Mouse (Mus musculus) CH12.LX (cell line): ENCODE data around the gene Gdpd1. TPM values are rescaled to one million over a fixed set of nuclear protein-coding genes. Genes with fewer than 3 reads are reported as not detected.
"Not testable (repeated sequence)": the region's sequence is repeated elsewhere in the genome, so short reads cannot be mapped to it uniquely, and the experiment has no call there.

ENCODE experiments used
- DNase-seq: peaks from one replicate; pipeline ENCODE4 v3.0.0-alpha.2; 2013; ENCODE audit errors: extremely low read depth
- H3K27ac ChIP-seq: 2 replicates; pipeline ENCODE4 v1.5.1; 2012; ENCODE audit warnings: low read depth, mild to moderate bottlenecking, control low read depth, moderate library complexity; ENCODE audit not compliant: insufficient read depth
- H3K27me3 ChIP-seq: replicated peaks from 2 replicates; pipeline ENCODE3; 2012; ENCODE audit warnings: inconsistent platforms
- H3K36me3 ChIP-seq, 2 experiments: replicated peaks in 1 of 2; 2 replicates each; pipeline versions ENCODE3 to v1.6.1; 2012; ENCODE audit warnings: inconsistent platforms in 1 of 2, low read length in 1 of 2, mild to moderate bottlenecking in 1 of 2, mixed read lengths in 1 of 2, moderate library complexity in 1 of 2; ENCODE audit not compliant: control insufficient read depth in 1 of 2, insufficient read depth in 1 of 2
- H3K4me1 ChIP-seq, 2 experiments: 2 replicates each; pipeline ENCODE4 v1.6.1; 2012; ENCODE audit warnings: inconsistent platforms in 1 of 2, moderate library complexity in 1 of 2; ENCODE audit not compliant: insufficient read depth in 2 of 2, control insufficient read depth in 1 of 2
- H3K4me2 ChIP-seq: 2 replicates; pipeline ENCODE4 v1.6.1; 2012; ENCODE audit warnings: low read depth, mild to moderate bottlenecking, control low read depth; ENCODE audit not compliant: poor library complexity, insufficient read depth, severe bottlenecking
- H3K4me3 ChIP-seq, 3 experiments: fragments of 150-350 bp in 1 of 3; sonication (generic) in 1 of 3; replicated peaks in 1 of 3; 2 replicates each; pipeline versions ENCODE3 to v1.5.1; 2011 to 2012; ENCODE audit warnings: low read depth in 2 of 3, low read length in 2 of 3, mild to moderate bottlenecking in 2 of 3, moderate library complexity in 2 of 3, control low read depth in 1 of 3, improper control_type of control experiment in 1 of 3, inconsistent platforms in 1 of 3, mixed read lengths in 1 of 3; ENCODE audit not compliant: poor library complexity in 1 of 3
- H3K79me2 ChIP-seq: replicated peaks from 2 replicates; pipeline ENCODE4 v1.6.1; 2012; ENCODE audit warnings: mild to moderate bottlenecking, moderate library complexity; ENCODE audit not compliant: control insufficient read depth, poor library complexity, insufficient read depth, severe bottlenecking; ENCODE audit errors: extremely low read depth
- H3K9ac ChIP-seq: 2 replicates; pipeline ENCODE4 v1.6.1; 2012; ENCODE audit warnings: low read depth, mild to moderate bottlenecking, control low read depth, moderate library complexity; ENCODE audit not compliant: insufficient read depth
- H3K9me3 ChIP-seq: replicated peaks from 2 replicates; pipeline ENCODE3; 2012; ENCODE audit warnings: low read length, inconsistent platforms, mixed read lengths
- BHLHE40 ChIP-seq: IDR thresholded peaks from 2 replicates; pipeline ENCODE4 v1.6.1; 2011; ENCODE audit warnings: mild to moderate bottlenecking, low read depth, low read length, improper control_type of control experiment
- CHD1 ChIP-seq: IDR thresholded peaks from 2 replicates; pipeline ENCODE4 v1.6.1; 2012; ENCODE audit warnings: low read depth, low read length, improper control_type of control experiment, inconsistent platforms
- CHD2 ChIP-seq: IDR thresholded peaks from 2 replicates; pipeline ENCODE4 v1.6.1; 2011; ENCODE audit warnings: low read length, improper control_type of control experiment
- E2F4 ChIP-seq: IDR thresholded peaks from 2 replicates; pipeline ENCODE4 v1.6.1; 2011; ENCODE audit warnings: low read depth, low read length, improper control_type of control experiment; ENCODE audit not compliant: insufficient replicate concordance
- ELF1 ChIP-seq: IDR thresholded peaks from 2 replicates; pipeline ENCODE4 v1.6.1; 2014; ENCODE audit warnings: low read depth, mild to moderate bottlenecking, inconsistent platforms, low read length, improper control_type of control experiment
- EP300 ChIP-seq: IDR thresholded peaks from 2 replicates; pipeline ENCODE4 v1.6.1; 2011; ENCODE audit warnings: low read length, improper control_type of control experiment
- ETS1 ChIP-seq: conservative IDR thresholded peaks from 2 replicates; pipeline ENCODE4 v1.6.1; 2012; ENCODE audit warnings: low read depth, mild to moderate bottlenecking, inconsistent platforms, low read length, improper control_type of control experiment, moderate library complexity
- GABPA ChIP-seq: IDR thresholded peaks from 2 replicates; pipeline ENCODE4 v1.6.1; 2012; ENCODE audit warnings: low read depth, low read length, improper control_type of control experiment, inconsistent platforms; ENCODE audit not compliant: insufficient replicate concordance
- IRF4 ChIP-seq: IDR thresholded peaks from 2 replicates; pipeline ENCODE4 v1.6.1; 2014; ENCODE audit warnings: low read depth, mild to moderate bottlenecking, inconsistent platforms, low read length, improper control_type of control experiment
- JUN ChIP-seq: IDR thresholded peaks from 2 replicates; pipeline ENCODE4 v1.6.1; 2011; ENCODE audit warnings: low read depth, mild to moderate bottlenecking, low read length, improper control_type of control experiment, moderate library complexity; ENCODE audit not compliant: insufficient read depth
- KAT2A ChIP-seq: IDR thresholded peaks from 2 replicates; pipeline ENCODE4 v1.6.1; 2012; ENCODE audit warnings: low read length, improper control_type of control experiment, inconsistent platforms; ENCODE audit not compliant: insufficient replicate concordance
- MAFK ChIP-seq: IDR thresholded peaks from 2 replicates; pipeline ENCODE4 v1.6.1; 2011; ENCODE audit warnings: low read length, improper control_type of control experiment; ENCODE audit not compliant: insufficient replicate concordance
- MAX ChIP-seq: IDR thresholded peaks from 2 replicates; pipeline ENCODE4 v1.6.1; 2011; ENCODE audit warnings: low read length, improper control_type of control experiment
- MXI1 ChIP-seq: IDR thresholded peaks from 2 replicates; pipeline ENCODE4 v1.6.1; 2011; ENCODE audit warnings: mild to moderate bottlenecking, low read depth, low read length, improper control_type of control experiment
- MYC ChIP-seq: IDR thresholded peaks from 2 replicates; pipeline ENCODE4 v1.6.1; 2011; ENCODE audit warnings: low read depth, mild to moderate bottlenecking, improper control_type of control experiment, low read length
- NELFE ChIP-seq: IDR thresholded peaks from 2 replicates; pipeline ENCODE4 v1.6.1; 2011; ENCODE audit warnings: low read depth, low read length, improper control_type of control experiment
- NRF1 ChIP-seq: IDR thresholded peaks from 2 replicates; pipeline ENCODE4 v1.6.1; 2014; ENCODE audit warnings: low read depth, mild to moderate bottlenecking, inconsistent platforms, low read length, improper control_type of control experiment, moderate library complexity
- POLR2A ChIP-seq: IDR thresholded peaks from 2 replicates; pipeline ENCODE4 v1.6.1; 2011; ENCODE audit warnings: low read depth, mild to moderate bottlenecking, improper control_type of control experiment, low read length
- RAD21 ChIP-seq: IDR thresholded peaks from 2 replicates; pipeline ENCODE4 v1.6.1; 2011; ENCODE audit warnings: low read depth, mild to moderate bottlenecking, low read length, improper control_type of control experiment, moderate library complexity
- SIN3A ChIP-seq: IDR thresholded peaks from 2 replicates; pipeline ENCODE4 v1.6.1; 2012; ENCODE audit warnings: low read length, improper control_type of control experiment, inconsistent platforms
- SMC3 ChIP-seq: IDR thresholded peaks from 2 replicates; pipeline ENCODE4 v1.6.1; 2011; ENCODE audit warnings: low read depth, low read length, improper control_type of control experiment
- TCF12 ChIP-seq: IDR thresholded peaks from 2 replicates; pipeline ENCODE4 v1.6.1; 2014; ENCODE audit warnings: low read depth, mild to moderate bottlenecking, inconsistent platforms, low read length, improper control_type of control experiment
- UBTF ChIP-seq: IDR thresholded peaks from 2 replicates; pipeline ENCODE4 v1.6.1; 2012; ENCODE audit warnings: low read depth, mild to moderate bottlenecking, inconsistent platforms, low read length, improper control_type of control experiment, moderate library complexity
- USF1 ChIP-seq: IDR thresholded peaks from 2 replicates; pipeline ENCODE4 v1.6.1; 2014; ENCODE audit warnings: low read depth, mild to moderate bottlenecking, inconsistent platforms, low read length, improper control_type of control experiment
- ZC3H11A ChIP-seq: IDR thresholded peaks from 2 replicates; pipeline ENCODE4 v1.6.1; 2012; ENCODE audit warnings: low read depth, mild to moderate bottlenecking, inconsistent platforms, low read length, improper control_type of control experiment
- ZKSCAN1 ChIP-seq: IDR thresholded peaks from 2 replicates; pipeline ENCODE4 v1.6.1; 2012; ENCODE audit warnings: low read depth, inconsistent platforms, low read length, improper control_type of control experiment, borderline replicate concordance
- ZMIZ1 ChIP-seq: IDR thresholded peaks from 2 replicates; pipeline ENCODE4 v1.6.1; 2012; ENCODE audit warnings: low read depth, mild to moderate bottlenecking, inconsistent platforms, low read length, improper control_type of control experiment
- dilution Hi-C: fragments of 300-500 bp; cut with MboI; formaldehyde crosslinking; loops from 2 replicates; pipeline ENCODE4 v1.14.3; 2020; ENCODE audit warnings: low sequenced_read_pairs; ENCODE audit not compliant: extremely low pct_unique_long_range_greater_than_20kb, extremely low pct_ligation_motif_present
- in situ Hi-C: fragments of 300-500 bp; cut with MboI; formaldehyde crosslinking; loops from 3 replicates; pipeline ENCODE4 v1.14.3; 2019; ENCODE audit warnings: low sequenced_read_pairs, low pct_ligation_motif_present, low pct_unique_long_range_greater_than_20kb, mixed read lengths
- polyA plus RNA-seq: library from polyadenylated mRNA; unstranded; fragments of >175 nt; gene quantifications from 2 replicates; pipeline ENCODE4 v1.2.1, GENCODE M21; 2012; ENCODE audit warnings: low read depth; ENCODE audit not compliant: insufficient read length
- total RNA-seq, 2 experiments: library from RNA; depleted of rRNA; stranded (reverse); fragments of 300-350 nt in 1 of 2; fragments of >200 nt in 1 of 2; gene quantifications; 2 replicates each; pipeline ENCODE4 v1.2.3; 2012 to 2014

The Gdpd1 gene
- total and polyA plus RNA-seq, 3 experiments = 2.3 to 3.9 (median 2.7) TPM

GRCm38 (mm10) chr11:87048900-87049299 lies 25.0 kb downstream of the Gdpd1 start:
- H3K27me3 ChIP-seq, H3K27ac ChIP-seq, H3K9ac ChIP-seq, H3K79me2 ChIP-seq, H3K9me3 ChIP-seq, H3K4me3 ChIP-seq, H3K4me2 ChIP-seq, H3K4me1 ChIP-seq, dilution Hi-C loops, H3K36me3 ChIP-seq, DNase-seq, in situ Hi-C loops: not testable (repeated sequence)

DNA sequence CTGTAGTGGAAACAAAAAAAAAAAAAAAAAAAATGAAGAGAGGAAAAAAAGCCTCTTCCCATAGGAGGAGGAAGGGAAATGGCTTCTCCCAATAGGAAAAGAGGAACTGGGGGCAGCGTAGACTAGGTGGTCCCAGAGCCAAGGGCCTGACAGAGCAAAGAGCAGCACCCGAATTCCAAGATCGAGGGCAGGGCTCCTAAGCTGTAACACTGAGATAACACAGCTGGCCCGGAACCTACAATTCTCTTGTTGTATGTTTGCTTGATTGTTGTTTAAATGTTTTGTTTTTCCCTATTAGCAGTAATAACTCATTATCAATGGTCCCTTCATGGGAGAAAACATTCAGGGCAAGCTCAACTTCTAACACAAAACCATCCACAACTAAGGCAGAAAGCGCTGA lies 26.9 kb downstream of the Gdpd1 start:
- in situ Hi-C loops = no loop called here
- dilution Hi-C loops = no loop called here
- H3K4me3 ChIP-seq = no peak overlapping the region
- no peaks in the 10 kb centered on the region for H3K9me3 ChIP-seq
- DNase-seq = no peak
- no peak for TF ChIP-seq JUN
- TF ChIP-seq KAT2A = no peak
- TF ChIP-seq CHD1 = no peak
- TF ChIP-seq TCF12 = no peak
- no peak for TF ChIP-seq ZC3H11A
- TF ChIP-seq MYC = no peak
- TF ChIP-seq POLR2A = no peak
- TF ChIP-seq ELF1 = no peak
- no peak for TF ChIP-seq ZKSCAN1
- no peak for TF ChIP-seq MAFK
- TF ChIP-seq CHD2 = no peak
- no peak for TF ChIP-seq NELFE
- no peak for TF ChIP-seq ZMIZ1
- TF ChIP-seq ETS1 = no peak
- TF ChIP-seq EP300 = no peak
- no peaks in the 10 kb centered on the region for H3K4me1 ChIP-seq
- H3K36me3 ChIP-seq = no peaks in the 10 kb centered on the region
- H3K27me3 ChIP-seq = no peaks in the 10 kb centered on the region
- no peak overlapping the region for H3K4me2 ChIP-seq
- H3K27ac ChIP-seq = no peak overlapping the region
- no peaks in the 10 kb centered on the region for H3K79me2 ChIP-seq
- H3K9ac ChIP-seq = no peak overlapping the region

DNA sequence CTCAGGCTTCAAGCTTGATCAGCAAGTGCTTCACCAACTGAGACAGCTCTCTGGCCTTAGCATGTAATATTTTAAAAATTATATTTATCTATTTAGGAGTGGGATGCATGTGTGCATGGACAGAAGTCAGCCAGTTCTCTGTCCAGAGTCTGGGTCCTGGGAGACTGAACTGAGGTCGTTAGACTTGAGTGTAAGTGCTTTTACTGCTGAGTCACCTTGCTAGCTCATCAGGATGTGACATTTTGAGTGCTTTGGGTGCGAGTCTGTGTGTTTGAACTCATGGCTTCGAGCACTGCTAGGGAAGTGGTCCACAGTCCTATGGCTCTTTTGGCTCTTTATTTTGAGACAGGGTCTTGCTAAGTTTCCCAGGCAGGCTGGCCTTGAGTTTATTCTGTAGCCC lies 30.8 kb downstream of the Gdpd1 start:
- H3K9ac ChIP-seq = no peak overlapping the region
- H3K79me2 ChIP-seq = no peaks in the 10 kb centered on the region
- no peak overlapping the region for H3K27ac ChIP-seq
- DNase-seq = no peak
- H3K4me1 ChIP-seq = peaks cover 2 to 16% of the 10 kb centered on the region in 2 experiments; a peak in 3 of 4 replicates
- H3K9me3 ChIP-seq = no peaks in the 10 kb centered on the region
- H3K4me2 ChIP-seq = no peak overlapping the region
- H3K4me3 ChIP-seq = no peak overlapping the region
- no peak for TF ChIP-seq MXI1
- no peak for TF ChIP-seq MAFK
- no peak for TF ChIP-seq RAD21
- TF ChIP-seq SIN3A = no peak
- TF ChIP-seq GABPA = no peak
- no peak for TF ChIP-seq USF1
- no peak for TF ChIP-seq UBTF
- no peak for TF ChIP-seq MAX
- TF ChIP-seq SMC3 = no peak
- no peak for TF ChIP-seq BHLHE40
- no peak for TF ChIP-seq CHD2
- TF ChIP-seq POLR2A = no peak
- TF ChIP-seq ETS1 = no peak
- no peak for TF ChIP-seq CHD1
- no peak for TF ChIP-seq ZC3H11A
- no peak for TF ChIP-seq KAT2A
- TF ChIP-seq E2F4 = no peak
- TF ChIP-seq IRF4 = no peak
- TF ChIP-seq MYC = no peak
- no peak for TF ChIP-seq NRF1
- TF ChIP-seq, all 38 proteins: peak for 0
- Histone ChIP-seq H3K27me3 (no peaks in the 10 kb centered on the region), H3K36me3 (no peaks in the 10 kb centered on the region)
- dilution Hi-C loops (no loop called here), in situ Hi-C loops (no loop called here)
